In genomic region chr6:70911668-70912395, GRCm38 (mm10) we compare ENCODE assay signal across 8 mouse cellular contexts. TPM values are rescaled to one million over a fixed set of nuclear protein-coding genes. Genes with fewer than 3 reads are reported as not detected.
DNase-seq lines count a peak whose midpoint lies in the region; ATAC-seq and TF ChIP-seq lines count a peak whose summit lies in the region.

No protein-coding gene starts in this region.

- no peak for TF ChIP-seq CTCF in lung, embryonic 14.5 days (IDR thresholded peaks at IDR 0.05; ENCODE audit: low read depth)

- WGBS in lung, embryonic 14.5 days, result 10% methylated on average over 20 of the region's 20 CpGs
- 11% methylated on average over 20 of the region's 20 CpGs for WGBS in embryonic facial prominence, embryonic 10.5 days
- WGBS in intestine, embryonic 16.5 days, result 12% methylated on average over 20 of the region's 20 CpGs
- 7% methylated on average over 20 of the region's 20 CpGs for WGBS in limb, embryonic 15.5 days

- no peak for ATAC-seq in lung, embryonic 14.5 days (ENCODE audit: insufficient read depth)
- peak; percentile 88 for ATAC-seq in intestine, embryonic 16.5 days
- ATAC-seq in limb, embryonic 15.5 days (ENCODE audit: insufficient number of reproducible peaks, low FRiP score, low TSS enrichment, low read depth), result no peak

- H3K27me3 ChIP-seq in lung, embryonic 14.5 days (ENCODE audit: insufficient read depth, low read length), result peaks cover 4% of the 10 kb centered on the region; the same call in 1 of the 2 replicates
- H3K27me3 ChIP-seq in embryonic facial prominence, embryonic 10.5 days (replicated peaks; ENCODE audit: low read depth, poor library complexity, severe bottlenecking), result peaks cover 26% of the 10 kb centered on the region
- H3K27me3 ChIP-seq in intestine, embryonic 16.5 days (replicated peaks; ENCODE audit: control insufficient read depth, insufficient read depth, low read length), result no peaks in the 10 kb centered on the region
- H3K27me3 ChIP-seq in limb, embryonic 15.5 days, result no peaks in the 10 kb centered on the region

- no peak for DNase-seq in lung, embryonic 14.5 days
- no peak for DNase-seq in lung, postnatal 4 days
- DNase-seq in embryonic facial prominence, embryonic 10.5 days (ENCODE audit: low spot score), result peak; percentile 28
- DNase-seq in right cerebral cortex, postnatal 25 days, result peak; percentile 69
- no peak for DNase-seq in urinary bladder, adult 18-20 months (ENCODE audit: low spot score in 2 of 2)
- DNase-seq in yolk sac, embryonic 10.5 days (ENCODE audit: low spot score), result no peak

- H3K27ac ChIP-seq in lung, embryonic 14.5 days (ENCODE audit: low read depth), result no peak overlapping the region
- no peak overlapping the region for H3K27ac ChIP-seq in embryonic facial prominence, embryonic 10.5 days (replicated peaks)
- no peak overlapping the region for H3K27ac ChIP-seq in intestine, embryonic 16.5 days (ENCODE audit: low read length)
- H3K27ac ChIP-seq in limb, embryonic 15.5 days, result no peak overlapping the region

- H3K4me3 ChIP-seq in lung, embryonic 14.5 days (ENCODE audit: low read depth, low read length), result no peak overlapping the region
- H3K4me3 ChIP-seq in embryonic facial prominence, embryonic 10.5 days, result peak overlapping the region; percentile 33; the same call in 1 of the 2 replicates
- peak overlapping the region; percentile 22; the same call in 1 of the 2 replicates for H3K4me3 ChIP-seq in intestine, embryonic 16.5 days (ENCODE audit: low read length)
- peak overlapping the region; percentile 10; the same call in 1 of the 2 replicates for H3K4me3 ChIP-seq in limb, embryonic 15.5 days

- no peaks in the 10 kb centered on the region for H3K4me1 ChIP-seq in lung, embryonic 14.5 days (ENCODE audit: insufficient read depth)
- H3K4me1 ChIP-seq in embryonic facial prominence, embryonic 10.5 days, result peaks cover 12% of the 10 kb centered on the region
- H3K4me1 ChIP-seq in intestine, embryonic 16.5 days (ENCODE audit: control insufficient read depth, insufficient read depth, low read length), result peaks cover 9% of the 10 kb centered on the region; the same call in 1 of the 2 replicates
- peaks cover 16% of the 10 kb centered on the region for H3K4me1 ChIP-seq in limb, embryonic 15.5 days

- no peaks in the 10 kb centered on the region for H3K36me3 ChIP-seq in lung, embryonic 14.5 days (ENCODE audit: insufficient read depth)
- H3K36me3 ChIP-seq in embryonic facial prominence, embryonic 10.5 days (replicated peaks), result peaks cover 1% of the 10 kb centered on the region
- H3K36me3 ChIP-seq in intestine, embryonic 16.5 days (ENCODE audit: control insufficient read depth, insufficient read depth, low read length), result no peaks in the 10 kb centered on the region
- H3K36me3 ChIP-seq in limb, embryonic 15.5 days, result peaks cover 2% of the 10 kb centered on the region; the same call in 1 of the 2 replicates

- peak overlapping the region; percentile 48 for H3K4me2 ChIP-seq in lung, embryonic 14.5 days
- peak overlapping the region; percentile 57 for H3K4me2 ChIP-seq in intestine, embryonic 16.5 days (ENCODE audit: low read depth, low read length)
- peak overlapping the region; percentile 40 for H3K4me2 ChIP-seq in limb, embryonic 15.5 days

- no peak overlapping the region; the same call in 1 of the 2 replicates for H3K9ac ChIP-seq in lung, embryonic 14.5 days
- H3K9ac ChIP-seq in intestine, embryonic 16.5 days (ENCODE audit: low read depth, low read length), result no peak overlapping the region
- H3K9ac ChIP-seq in limb, embryonic 15.5 days, result no peak overlapping the region

- no peaks in the 10 kb centered on the region for H3K9me3 ChIP-seq in lung, embryonic 14.5 days (ENCODE audit: low read depth, low read length)
- H3K9me3 ChIP-seq in embryonic facial prominence, embryonic 10.5 days, result no peaks in the 10 kb centered on the region
- no peaks in the 10 kb centered on the region for H3K9me3 ChIP-seq in intestine, embryonic 16.5 days (ENCODE audit: control insufficient read depth, low read length)
- H3K9me3 ChIP-seq in limb, embryonic 15.5 days, result no peaks in the 10 kb centered on the region

RNA-seq across cellular contexts. Expression of gene Tex37, which starts 6.9 kb away (rescaled TPM):
- polyA plus RNA-seq in lung, embryonic 14.5 days (2014; fragmentation: Nextera tagmentation; extraction: Ambion mirVana), result not detected in 2 replicates
- 0.19 TPM in 1 of 2 replicates, not detected in the other for polyA plus RNA-seq in embryonic facial prominence, embryonic 10.5 days (2016; fragmentation: Nextera tagmentation; extraction: Ambion mirVana)
- polyA plus RNA-seq in intestine, embryonic 16.5 days (2015; fragmentation: Nextera tagmentation; extraction: Ambion mirVana), result not detected in 2 replicates
- not detected in 2 replicates for polyA plus RNA-seq in limb, embryonic 15.5 days (2015; fragmentation: Nextera tagmentation; extraction: Ambion mirVana)

RNA-seq across cellular contexts. Expression of gene Foxi3, which starts 44.5 kb away (rescaled TPM):
- polyA plus RNA-seq in lung, embryonic 14.5 days (2014; fragmentation: Nextera tagmentation; extraction: Ambion mirVana), result not detected in 2 replicates
- polyA plus RNA-seq in embryonic facial prominence, embryonic 10.5 days (2016; fragmentation: Nextera tagmentation; extraction: Ambion mirVana), result 0.26 and 0.37 TPM in 2 replicates
- not detected in 2 replicates for polyA plus RNA-seq in intestine, embryonic 16.5 days (2015; fragmentation: Nextera tagmentation; extraction: Ambion mirVana)
- polyA plus RNA-seq in limb, embryonic 15.5 days (2015; fragmentation: Nextera tagmentation; extraction: Ambion mirVana), result 0.76 and 0.82 TPM in 2 replicates

Comparison
In these comparisons a context has a peak if more than half of its experiments do, and no peak if none do; other contexts are left out.
1. DNase-seq: peak in embryonic facial prominence, embryonic 10.5 days (single experiment) and right cerebral cortex, postnatal 25 days (single experiment); none in lung, embryonic 14.5 days (single experiment), lung, postnatal 4 days (0 of 2), urinary bladder, adult 18-20 months (0 of 2) and yolk sac, embryonic 10.5 days (single experiment).
2. Peak in every context shown above with its lines, with median percentiles within 50 percentile points of each other: H3K4me2 ChIP-seq.